Mouse (Mus musculus) cerebellum, adult 2 months (tissue): ENCODE results near the gene H6pd.

ENCODE experiments used
- CTCF ChIP-seq: fragments of 200-500 bp; IDR thresholded peaks from 2 replicates; pipeline ENCODE4 v1.5.1; 2011; ENCODE audit warnings: low read depth, mild to moderate bottlenecking, control low read depth, low read length, moderate library complexity, borderline replicate concordance; ENCODE audit not compliant: insufficient read depth
- POLR2A ChIP-seq: fragments of 200-500 bp; IDR thresholded peaks from 2 replicates; pipeline ENCODE4 v1.6.1; 2011; ENCODE audit warnings: low read length, control low read depth, borderline replicate concordance; ENCODE audit not compliant: insufficient read depth

DNA sequence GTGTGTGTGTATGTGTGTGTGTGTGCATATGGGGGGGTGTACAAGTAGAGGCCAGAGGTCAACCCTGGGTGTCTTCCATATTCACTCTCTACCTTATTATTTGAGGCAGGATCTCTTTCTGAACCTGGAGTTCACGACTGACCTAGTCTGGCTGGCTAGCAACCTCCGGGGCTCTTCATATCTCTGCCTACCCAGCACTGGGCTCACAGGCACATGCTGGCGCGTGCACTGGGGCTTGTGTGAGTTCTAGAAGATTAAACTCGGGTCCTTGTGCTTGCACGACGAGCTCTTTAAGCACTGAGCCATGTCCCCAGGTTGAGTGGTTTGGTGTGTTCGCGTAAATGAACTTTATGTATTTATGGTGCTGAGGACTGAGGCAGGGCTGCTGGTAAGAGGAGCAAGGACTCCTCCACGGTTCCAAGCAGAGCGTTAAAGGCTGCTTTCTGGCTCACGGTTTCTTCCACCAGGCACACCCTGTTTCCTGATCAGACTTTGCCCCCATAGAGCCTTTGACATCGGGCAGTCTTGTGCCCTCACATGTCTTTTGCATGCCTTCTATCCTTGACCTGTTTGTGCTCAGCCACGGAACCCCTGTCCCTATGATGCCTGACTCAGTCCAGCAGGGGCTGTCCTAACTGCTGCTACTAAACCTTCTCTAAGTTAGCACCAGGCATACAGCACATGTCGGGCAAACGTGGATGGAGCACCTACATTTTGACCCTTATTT is 75.1 kb downstream of the H6pd start:
- TF ChIP-seq CTCF (no peak), POLR2A (no peak)
